Mouse (Mus musculus) lung, postnatal 0 days (tissue): Measurements from ENCODE around the gene Prmt3.

Experiments used
- CTCF ChIP-seq: IDR thresholded peaks from 2 replicates; pipeline ENCODE4 v1.5.1; 2016; ENCODE audit warnings: antibody characterized with exemption, mild to moderate bottlenecking
- EP300 ChIP-seq: IDR thresholded peaks from 2 replicates; pipeline ENCODE4 v1.6.1; 2016; ENCODE audit warnings: antibody characterized with exemption, mild to moderate bottlenecking, control low read depth

DNA sequence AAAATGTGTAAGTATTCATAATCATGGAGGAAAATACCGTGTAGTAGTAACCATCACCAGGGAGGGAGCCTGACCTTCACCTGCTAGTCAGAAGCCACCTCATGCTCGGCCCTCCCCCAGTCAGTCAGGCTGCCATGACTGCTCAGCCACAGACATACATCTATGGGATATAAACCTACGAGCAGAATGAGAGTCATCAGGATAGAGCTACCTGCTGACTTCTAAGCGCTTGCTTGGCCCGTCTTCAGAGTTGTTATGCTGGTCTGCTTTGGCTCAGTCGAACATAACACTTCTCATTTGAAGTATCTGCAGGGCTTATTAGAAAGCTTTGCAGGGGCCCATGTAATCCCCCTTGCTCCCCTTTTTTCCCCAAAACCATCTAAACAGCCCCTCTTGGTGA is 25.4 kb downstream of the Prmt3 start:
- TF ChIP-seq CTCF (no peak), EP300 (no peak)
